Mouse (Mus musculus): ENCODE results near the gene Gm3696. TPM values are rescaled to one million over a fixed set of nuclear protein-coding genes. Genes with fewer than 3 reads are reported as not detected.

The Gm3696 gene
- polyA plus RNA-seq (2012; ENCODE audit: low replicate concordance): not detected in 2 replicates

DNA sequence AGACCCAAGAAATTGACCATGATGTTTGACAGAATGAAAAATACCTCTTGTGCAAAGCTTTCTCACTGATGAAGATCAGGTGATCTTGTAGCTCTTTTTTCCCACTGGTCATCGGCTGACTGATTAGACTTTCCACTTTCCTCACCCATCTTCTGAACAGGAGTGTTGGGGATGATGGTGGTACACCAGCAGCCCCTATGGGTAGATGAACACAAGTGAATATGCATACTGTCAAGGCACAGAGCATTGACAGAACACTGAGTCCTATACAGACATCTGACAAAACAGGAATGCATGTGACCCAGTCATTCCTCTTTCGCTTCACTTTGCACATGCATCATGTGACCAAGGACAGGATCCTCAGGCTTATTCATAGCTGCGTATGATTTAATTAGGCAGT lies at the start of gene Gm3696:
Gm3696 (minus strand) TSS at position 101 of the 400 bp plus-strand sequence.

DNA sequence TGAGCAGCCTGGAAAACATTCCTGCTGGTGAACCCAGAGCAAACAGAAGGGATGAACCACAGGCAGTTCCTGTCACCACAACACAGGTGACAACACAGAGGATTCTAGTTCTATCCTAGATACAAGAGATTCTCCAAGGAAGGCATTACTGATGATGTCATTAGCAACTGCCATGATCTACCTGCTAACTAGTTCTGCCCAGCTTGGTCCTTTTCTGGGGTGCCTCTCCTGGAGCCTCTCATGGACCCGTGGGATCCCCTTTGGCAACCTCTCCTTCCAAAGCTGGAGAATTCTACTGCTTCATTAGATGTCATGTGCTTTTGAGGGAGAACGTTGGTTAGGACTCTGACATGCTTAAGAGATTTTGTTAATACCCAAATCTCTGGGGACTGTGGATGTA lies 24.9 kb upstream of the Gm3696 start, which contains the start of gene Gm6676:
Gm6676 (minus strand) TSS at position 101 of the 400 bp plus-strand sequence.

DNA sequence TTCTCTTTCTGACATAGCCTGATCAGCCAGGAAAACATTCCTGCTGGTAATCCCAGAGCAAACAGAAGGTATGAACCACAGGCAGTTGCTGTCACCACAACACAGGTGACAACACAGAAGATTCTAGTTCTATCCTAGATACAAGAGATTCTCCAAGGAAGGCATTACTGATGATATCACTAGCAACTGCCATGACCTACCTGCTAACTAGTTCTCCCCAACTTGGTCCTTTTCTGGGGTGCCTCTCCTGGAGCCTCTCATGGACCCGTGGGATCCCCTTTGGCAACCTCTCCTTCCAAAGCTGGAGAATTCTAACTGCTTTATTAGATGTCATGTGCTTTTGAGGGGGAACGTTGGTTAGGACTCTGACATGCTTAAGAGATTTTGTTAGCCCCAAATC lies 55.6 kb downstream of the Gm3696 start, which contains the start of gene Gm3685:
Gm3685 (minus strand) TSS at position 101 of the 400 bp plus-strand sequence.

Other genes starting within 250 kb of the Gm3696 start
- not detected in 2 replicates for gene Gm3667, start 210.7 kb downstream of the Gm3696 start, polyA plus RNA-seq (2012; ENCODE audit: low replicate concordance)
- not detected in 2 replicates for gene Gm6356, start 126.8 kb downstream of the Gm3696 start, polyA plus RNA-seq (2012; ENCODE audit: low replicate concordance)
- gene Gm10406, start 73.2 kb downstream of the Gm3696 start, polyA plus RNA-seq (2012; ENCODE audit: low replicate concordance): not detected in 2 replicates
- gene Gm3685, start 55.7 kb downstream of the Gm3696 start, polyA plus RNA-seq (2012; ENCODE audit: low replicate concordance): not detected in 2 replicates
- gene Gm6676, start 24.8 kb upstream of the Gm3696 start, polyA plus RNA-seq (2012; ENCODE audit: low replicate concordance): not detected in 2 replicates
- gene Gm3512, start 73.9 kb upstream of the Gm3696 start, polyA plus RNA-seq (2012; ENCODE audit: low replicate concordance): not detected in 2 replicates
- not detected in 2 replicates for gene Gm16434, start 93.9 kb upstream of the Gm3696 start, polyA plus RNA-seq (2012; ENCODE audit: low replicate concordance)
- gene Gm3727, start 164.1 kb upstream of the Gm3696 start, polyA plus RNA-seq (2012; ENCODE audit: low replicate concordance): not detected in 2 replicates
- gene Gm3739, start 214.4 kb upstream of the Gm3696 start, polyA plus RNA-seq (2012; ENCODE audit: low replicate concordance): not detected in 2 replicates
- not detected in 2 replicates for gene Gm5797, start 231.8 kb upstream of the Gm3696 start, polyA plus RNA-seq (2012; ENCODE audit: low replicate concordance)

Measured in leukemia stem cell, adult 10-12 weeks (primary cell).